Mouse (Mus musculus): ENCODE data around the gene Rerg.

DNA sequence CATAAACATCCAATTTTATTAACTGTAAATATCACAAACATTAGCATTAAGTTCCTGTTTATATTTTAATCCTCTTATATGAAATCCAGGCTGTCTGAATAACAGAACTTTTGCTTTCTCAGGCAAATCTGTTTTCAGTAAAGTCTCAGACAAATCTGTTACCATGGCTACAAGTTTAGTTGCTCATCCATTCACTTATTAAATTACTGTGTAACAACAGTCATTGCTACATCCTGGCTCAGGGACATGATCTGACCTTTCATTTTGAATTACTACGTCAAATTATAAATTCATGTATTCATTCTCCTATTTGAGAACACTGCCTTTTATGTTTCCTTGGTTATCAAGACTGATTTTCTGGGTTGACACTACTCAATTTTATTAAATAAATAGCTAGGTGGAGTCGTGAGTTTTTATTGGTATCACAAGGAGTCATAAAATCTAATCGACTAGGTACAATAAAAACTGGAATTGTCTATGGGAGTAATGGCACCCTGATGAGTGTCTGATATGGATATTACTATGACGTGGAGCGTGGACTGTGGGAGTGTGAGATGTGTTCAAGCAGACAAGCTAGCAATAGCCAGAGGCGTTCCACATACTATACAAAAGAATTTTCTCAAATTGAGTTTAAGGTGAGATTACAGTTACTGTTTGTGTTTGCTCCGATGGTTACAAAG is 140.2 kb downstream of the Rerg start:
- TF ChIP-seq CTCF (IDR thresholded peaks at IDR 0.05; ENCODE audit: insufficient read depth, low read length) (no peak), POLR2A (IDR thresholded peaks at IDR 0.05; ENCODE audit: borderline replicate concordance, extremely low read depth, low read depth, low read length) (no peak)
